Mouse (Mus musculus) left cerebral cortex, adult 2 months (tissue): ENCODE measurements at regions not wholly inside any gene's neighbourhood (a gene's known extent, or its start where the extent isn't known, plus 50 kb on each side); places are given as distances from the start of the nearest gene placed in this dataset.

Source experiments
- DNase-seq, 2 experiments: peaks; one replicate each; pipeline ENCODE4 v3.0.0; 2021 to 2022; ENCODE audit warnings: low spot score in 2 of 2, mixed read lengths in 1 of 2; ENCODE audit errors: extremely low spot score in 1 of 2
- H3K27ac ChIP-seq: fragments of 200-600 bp; 2 replicates; pipeline ENCODE4 v1.8.1; 2022
- H3K4me3 ChIP-seq: fragments of 200-600 bp; 2 replicates; pipeline ENCODE4 v1.8.1; 2022
- CTCF ChIP-seq: fragments of 200-600 bp; IDR thresholded peaks from 2 replicates; pipeline ENCODE4 v1.8.1; 2022; ENCODE audit warnings: antibody characterized with exemption, mild to moderate bottlenecking, moderate library complexity
- intact Hi-C: fragments of 180-260 bp; cut with DNase I; formaldehyde crosslinking; loops from one replicate; pipeline ENCODE4 v1.15.1; 2025

DNA sequence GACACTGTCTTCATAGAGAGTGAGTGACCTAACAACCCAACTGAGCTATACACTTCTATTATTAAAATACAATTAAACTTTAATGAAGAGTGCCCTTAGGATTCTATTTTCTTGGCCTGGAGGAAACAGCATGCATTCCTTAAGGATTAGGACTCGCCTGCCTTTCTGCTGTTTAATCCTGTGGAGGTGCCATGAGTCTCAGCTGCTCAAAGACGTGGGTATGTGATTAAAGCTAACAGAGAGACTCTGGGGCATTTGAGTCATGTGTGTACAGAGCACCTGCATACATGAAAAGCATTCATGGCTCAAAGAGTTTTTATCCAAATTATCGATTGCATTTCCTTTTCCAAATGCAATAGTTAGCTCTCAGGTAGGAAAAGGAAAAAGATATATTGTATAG is 51.7 kb upstream of the Robo1 start:
- H3K4me3 ChIP-seq, result no peak overlapping the region
- DNase-seq, result no peak
- no peak overlapping the region for H3K27ac ChIP-seq
- no peak for TF ChIP-seq CTCF
- intact Hi-C loops, result no loop called here
